Mouse (Mus musculus): ENCODE results near the gene Nr2c2ap.

The Nr2c2ap gene

GRCm38 (mm10) chr8:70131166-70131883 is at the start of gene Nr2c2ap:
TSS of gene Nr2c2ap (plus strand) at chr8:70131333.
- DNase-seq (ENCODE audit: low spot score), result peak; percentile 43

GRCm38 (mm10) chr8:70081976-70082375 is 49.2 kb upstream of the Nr2c2ap start:
- no peak for DNase-seq (ENCODE audit: low spot score)

- no peak for DNase-seq (ENCODE audit: low spot score)
Observed at GRCm38 (mm10) chr8:70083285-70083684, 47.8 kb upstream of the Nr2c2ap start, which contains the start of gene Hapln4. TSS of gene Hapln4 (plus strand) at chr8:70083457.

DNA sequence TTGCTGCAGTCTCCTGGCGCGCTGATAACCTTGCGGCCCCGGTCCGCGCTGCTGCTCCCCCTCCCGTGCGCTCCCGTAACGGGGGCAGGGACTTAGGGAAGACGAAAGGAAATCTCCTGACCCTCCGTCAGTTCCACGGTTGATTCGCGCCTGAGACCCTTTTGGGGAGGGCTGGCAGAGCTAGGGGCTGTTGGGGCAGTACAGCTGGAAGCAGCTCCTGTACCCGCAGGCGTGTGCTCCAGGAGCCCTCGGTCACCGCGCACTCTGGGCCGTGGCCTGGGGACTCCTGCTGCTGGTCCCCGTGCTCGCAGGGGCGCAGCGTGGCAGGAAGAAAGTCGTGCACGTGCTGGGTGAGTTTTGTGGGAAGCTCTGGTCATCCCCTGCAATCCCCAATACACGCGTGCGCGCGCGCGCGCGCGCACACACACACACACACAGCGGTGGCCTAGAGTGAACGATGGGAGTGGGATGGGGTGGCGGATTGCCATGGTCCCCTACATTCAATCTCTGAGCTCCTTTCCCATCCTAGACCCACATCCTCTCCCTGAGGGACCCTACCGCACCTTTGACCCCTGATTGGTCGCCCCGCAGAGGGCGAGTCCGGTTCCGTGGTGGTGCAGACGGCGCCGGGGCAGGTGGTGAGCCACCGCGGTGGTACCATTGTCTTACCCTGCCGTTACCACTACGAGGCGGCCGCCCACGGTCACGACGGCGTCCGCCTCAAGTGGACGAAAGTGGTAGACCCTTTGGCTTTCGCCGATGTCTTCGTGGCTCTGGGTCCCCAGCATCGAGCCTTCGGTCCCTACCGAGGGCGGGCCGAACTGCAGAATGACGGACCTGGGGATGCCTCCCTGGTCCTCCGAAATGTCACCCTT is 46.7 kb upstream of the Nr2c2ap start:
- no peak for DNase-seq (ENCODE audit: low spot score)

- no peak for DNase-seq (ENCODE audit: low spot score)
Observed at GRCm38 (mm10) chr8:70086151-70086550, 45.0 kb upstream of the Nr2c2ap start.

DNA sequence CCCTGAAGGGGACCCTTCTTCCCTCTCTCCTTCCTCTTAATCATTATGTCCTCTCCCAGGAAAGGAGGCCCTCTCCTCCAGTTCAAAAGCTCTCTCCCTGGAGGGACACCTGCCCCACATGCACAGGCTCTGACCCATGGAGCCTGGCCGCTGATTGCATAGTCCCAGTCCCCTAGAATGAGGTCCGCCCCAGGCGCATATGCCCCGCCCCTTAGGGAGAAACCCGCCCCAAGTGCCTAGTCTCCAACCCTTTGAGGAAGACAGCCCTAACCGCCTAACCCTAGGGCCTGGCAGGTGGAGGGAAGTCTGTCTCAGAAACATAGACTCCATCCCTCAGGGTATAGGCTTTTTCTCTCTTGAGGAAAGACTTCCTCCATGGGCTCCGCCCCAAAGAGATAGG is 43.9 kb upstream of the Nr2c2ap start:
- DNase-seq (ENCODE audit: low spot score), result no peak

DNA sequence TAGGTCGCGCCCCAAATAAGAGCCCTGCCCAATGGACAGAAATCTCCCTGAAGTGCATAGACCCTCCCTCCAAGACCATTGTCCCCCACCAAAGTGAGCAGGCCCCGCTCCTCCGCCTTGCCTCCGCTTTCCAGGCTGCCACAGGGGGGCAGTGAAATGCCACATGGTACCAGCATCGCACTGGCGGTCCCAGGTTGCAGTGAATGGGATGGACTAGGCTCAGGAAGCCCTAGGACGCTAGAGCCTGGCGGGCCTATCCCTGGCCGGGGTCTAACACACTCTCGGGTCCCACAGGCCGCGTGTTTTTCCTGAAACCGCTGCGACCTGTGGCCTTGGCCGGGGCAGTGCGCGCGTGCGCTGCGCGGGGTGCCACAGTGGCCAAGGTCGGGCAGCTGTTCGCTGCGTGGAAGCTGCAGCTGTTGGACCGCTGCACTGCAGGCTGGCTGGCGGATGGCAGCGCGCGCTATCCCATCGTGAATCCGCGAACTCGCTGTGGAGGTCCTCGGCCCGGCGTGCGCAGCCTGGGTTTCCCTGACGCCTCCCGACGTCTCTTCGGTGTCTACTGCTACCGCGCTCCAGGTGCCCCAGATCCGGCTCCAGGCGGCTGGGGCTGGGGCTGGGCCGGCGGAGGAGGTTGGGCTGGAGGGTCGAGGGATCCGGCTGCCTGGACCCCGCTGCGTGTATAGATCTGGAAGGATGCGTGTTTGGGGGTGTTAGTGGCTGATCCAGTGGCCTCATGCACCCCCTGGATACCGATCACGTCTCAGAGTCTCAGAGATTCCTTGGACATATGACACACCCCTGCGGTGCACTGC is 43.1 kb upstream of the Nr2c2ap start:
- DNase-seq (ENCODE audit: low spot score), result no peak

DNA sequence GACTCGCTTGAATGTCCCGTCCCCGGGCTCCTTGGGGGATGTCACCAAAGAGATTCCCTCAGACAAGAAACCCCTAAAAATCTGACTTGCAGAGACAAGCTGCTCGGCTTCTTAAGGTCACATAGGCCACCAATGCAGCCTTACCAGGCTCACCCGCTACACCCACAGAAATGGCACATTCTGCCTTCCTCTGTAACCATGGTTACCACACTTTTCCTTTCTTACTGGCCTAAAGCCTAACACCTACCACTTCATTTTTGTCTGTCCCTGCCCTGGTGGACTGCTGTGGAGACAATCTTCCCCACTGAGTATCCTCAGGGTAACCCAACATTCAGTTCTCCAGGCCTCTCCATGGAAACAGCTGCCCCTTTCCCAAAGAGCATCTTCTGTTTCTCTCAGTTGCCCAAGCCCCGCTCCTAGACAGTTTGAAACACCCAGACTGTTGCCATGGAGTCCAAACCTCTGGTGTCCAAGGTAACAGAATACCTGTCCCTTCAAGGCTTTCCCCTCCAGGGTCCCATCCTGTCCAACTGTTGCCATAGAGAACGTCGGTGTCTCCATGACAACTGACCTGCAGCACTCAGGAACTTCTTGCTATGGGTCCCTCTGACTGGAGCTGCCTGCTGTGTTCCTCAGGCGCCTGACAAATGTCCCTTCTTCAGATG is 41.7 kb upstream of the Nr2c2ap start:
- no peak for DNase-seq (ENCODE audit: low spot score)

GRCm38 (mm10) chr8:70092786-70093185 is 38.3 kb upstream of the Nr2c2ap start:
- DNase-seq (ENCODE audit: low spot score), result no peak

- DNase-seq (ENCODE audit: low spot score), result no peak
Observed at GRCm38 (mm10) chr8:70099276-70099675, 31.9 kb upstream of the Nr2c2ap start.

DNA sequence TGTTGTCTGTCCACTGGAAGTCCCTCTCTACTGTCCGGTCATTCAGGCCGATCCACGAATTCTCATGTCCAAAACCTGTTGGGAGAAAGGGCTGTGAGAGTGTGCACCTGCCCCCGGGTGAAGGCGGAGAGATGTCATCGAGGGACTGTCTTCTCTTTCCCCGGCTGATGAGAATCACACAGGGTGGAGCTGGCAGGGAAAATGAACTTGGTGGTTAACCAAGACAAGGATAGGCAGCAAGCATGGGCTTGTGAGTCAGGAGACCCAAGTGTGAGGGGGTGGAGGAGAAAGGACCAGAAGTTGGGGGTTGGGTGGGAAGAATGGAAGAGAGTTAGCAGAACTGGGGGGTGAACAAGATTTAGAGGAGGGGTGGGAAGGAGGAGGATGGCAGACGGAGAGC is 30.9 kb upstream of the Nr2c2ap start:
- no peak for DNase-seq (ENCODE audit: low spot score)

- DNase-seq (ENCODE audit: low spot score), result no peak
Observed at GRCm38 (mm10) chr8:70104506-70104905, 26.6 kb upstream of the Nr2c2ap start.

DNA sequence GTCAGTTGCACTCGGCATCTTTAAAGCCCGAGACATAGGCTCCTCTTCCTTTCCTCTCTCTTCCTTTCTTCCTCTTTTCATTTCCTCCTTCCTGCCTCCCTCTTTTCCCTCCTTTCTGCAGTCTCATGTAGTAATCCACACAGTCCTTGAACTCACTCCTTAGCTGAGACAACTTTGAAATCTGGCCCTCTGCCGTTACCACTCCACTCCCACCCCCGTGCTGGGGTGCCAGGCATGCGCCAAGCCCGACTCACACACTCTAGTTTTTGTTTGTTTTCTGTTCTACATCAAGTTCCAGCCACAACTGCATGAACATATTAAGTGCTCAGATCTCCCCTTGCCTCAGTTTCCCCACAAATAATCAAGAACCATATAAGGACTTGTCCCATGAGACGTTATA is 26.2 kb upstream of the Nr2c2ap start:
- DNase-seq (ENCODE audit: low spot score), result no peak

DNA sequence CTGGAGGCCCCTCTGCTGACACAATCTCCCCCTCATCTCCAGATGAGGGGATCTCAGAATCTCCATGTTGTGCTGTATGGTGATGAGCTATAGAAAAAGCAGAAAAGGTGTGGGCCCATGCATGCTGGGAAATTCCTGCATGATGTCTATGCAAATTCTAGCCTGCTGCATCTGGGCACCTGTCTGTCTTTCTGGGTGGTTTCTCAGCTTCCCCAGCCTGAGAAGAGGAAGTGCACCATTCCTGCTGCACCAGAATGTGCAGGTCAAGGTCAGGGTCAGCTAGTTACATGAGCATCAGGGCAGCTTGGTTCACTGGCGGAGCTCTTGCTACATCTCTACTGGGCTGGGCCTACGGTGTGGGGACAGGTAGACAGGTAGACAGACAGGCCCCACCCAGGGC is 20.7 kb upstream of the Nr2c2ap start:
- DNase-seq (ENCODE audit: low spot score), result no peak

- DNase-seq (ENCODE audit: low spot score), result no peak
Observed at GRCm38 (mm10) chr8:70111192-70111795, 19.8 kb upstream of the Nr2c2ap start.

- no peak for DNase-seq (ENCODE audit: low spot score)
Observed at GRCm38 (mm10) chr8:70112401-70113016, 18.6 kb upstream of the Nr2c2ap start.

DNA sequence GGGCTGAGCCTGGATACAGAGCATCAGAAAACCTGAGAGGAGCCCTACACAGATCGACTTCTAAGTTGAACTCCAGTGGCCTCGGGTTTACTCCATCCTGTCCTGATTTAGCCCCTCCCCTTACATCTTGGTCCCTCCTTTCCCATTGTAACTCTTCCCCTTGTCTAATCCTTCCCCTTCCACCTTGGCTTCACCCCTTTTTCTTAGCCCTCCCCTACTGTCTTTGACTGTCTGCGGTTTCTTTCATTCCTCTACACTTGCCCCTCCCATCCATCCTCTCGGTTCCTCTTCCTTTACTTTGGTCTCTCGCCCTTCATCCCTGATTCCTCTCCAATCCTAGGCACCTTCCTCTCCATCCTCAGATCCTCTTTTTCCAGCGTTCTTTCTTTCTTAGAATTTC is 16.6 kb upstream of the Nr2c2ap start:
- DNase-seq (ENCODE audit: low spot score), result no peak

- DNase-seq (ENCODE audit: low spot score), result no peak
Observed at GRCm38 (mm10) chr8:70114892-70115291, 16.2 kb upstream of the Nr2c2ap start.

GRCm38 (mm10) chr8:70117611-70118010 is 13.5 kb upstream of the Nr2c2ap start:
- DNase-seq (ENCODE audit: low spot score), result no peak

DNA sequence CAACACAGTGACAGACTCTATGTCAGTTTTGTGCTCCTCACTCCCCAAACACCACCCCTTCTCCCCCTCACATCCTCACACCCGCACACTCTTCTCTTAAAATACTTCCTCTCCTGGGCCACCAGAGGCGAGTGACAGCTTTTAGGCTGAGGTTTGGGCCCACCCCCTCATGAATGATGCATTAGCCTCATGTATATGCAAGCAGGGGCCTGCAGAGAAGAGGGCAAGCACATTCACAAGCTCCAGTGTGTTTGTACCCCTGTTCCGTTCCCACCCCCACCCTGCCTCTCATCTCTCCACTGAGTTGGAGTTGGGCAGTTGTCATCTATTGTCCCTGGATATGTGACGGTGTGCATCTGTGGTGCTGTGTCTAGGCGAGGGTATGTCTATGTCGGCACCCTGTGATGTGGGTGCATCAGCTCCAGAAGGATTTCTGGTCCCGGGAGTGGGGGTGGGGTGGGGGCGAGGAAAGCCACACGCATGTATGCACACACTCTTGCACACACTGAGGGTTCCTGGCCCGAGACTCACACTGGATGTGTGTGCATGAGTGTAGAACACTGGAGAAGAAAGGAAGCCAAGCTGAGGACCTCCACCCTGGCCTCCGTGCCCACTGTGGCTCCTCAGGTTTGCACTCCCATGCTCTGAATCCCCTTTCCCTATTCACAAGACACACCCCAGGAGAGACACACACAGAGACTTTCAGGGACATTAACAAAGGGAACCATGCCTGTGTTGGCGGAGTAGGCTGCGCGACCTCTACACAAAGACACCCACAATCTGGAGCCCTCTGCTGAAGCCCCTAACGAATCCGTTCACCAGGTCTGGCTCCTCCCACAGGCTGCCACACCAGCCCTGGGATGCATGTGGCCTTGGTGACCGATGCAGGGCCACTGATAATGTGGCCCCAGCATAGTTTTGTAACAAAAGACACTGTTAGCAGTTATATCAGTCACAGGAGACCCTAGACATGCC is 12.1 kb upstream of the Nr2c2ap start:
- DNase-seq (ENCODE audit: low spot score), result no peak

Data from ovary, postnatal 10 days (tissue).